Mouse (Mus musculus): Measurements from ENCODE around the gene Igf1r.

Gene Igf1r

GRCm38 (mm10) chr7:68080122-68080845, 127.7 kb downstream of the Igf1r start:
- no peak for DNase-seq (ENCODE audit: low spot score)

GRCm38 (mm10) chr7:68085338-68085737, 132.7 kb downstream of the Igf1r start:
- DNase-seq (ENCODE audit: low spot score) = no peak

- no peak for DNase-seq (ENCODE audit: low spot score)
Measured at GRCm38 (mm10) chr7:68085870-68086341, 133.3 kb downstream of the Igf1r start.

GRCm38 (mm10) chr7:68087496-68087895, 134.9 kb downstream of the Igf1r start:
- no peak for DNase-seq (ENCODE audit: low spot score)

- no peak for DNase-seq (ENCODE audit: low spot score)
Measured at GRCm38 (mm10) chr7:68088825-68089224, 136.2 kb downstream of the Igf1r start.

GRCm38 (mm10) chr7:68089725-68090124, 137.1 kb downstream of the Igf1r start:
- no peak for DNase-seq (ENCODE audit: low spot score)

- DNase-seq (ENCODE audit: low spot score) = no peak
Measured at GRCm38 (mm10) chr7:68090576-68090975, 137.9 kb downstream of the Igf1r start.

- DNase-seq (ENCODE audit: low spot score) = no peak
Measured at GRCm38 (mm10) chr7:68092304-68092978, 139.8 kb downstream of the Igf1r start.

GRCm38 (mm10) chr7:68093817-68094216, 141.2 kb downstream of the Igf1r start:
- no peak for DNase-seq (ENCODE audit: low spot score)

- DNase-seq (ENCODE audit: low spot score) = no peak
Measured at GRCm38 (mm10) chr7:68095574-68095973, 142.9 kb downstream of the Igf1r start.

- no peak for DNase-seq (ENCODE audit: low spot score)
Measured at GRCm38 (mm10) chr7:68096411-68096810, 143.8 kb downstream of the Igf1r start.

- no peak for DNase-seq (ENCODE audit: low spot score)
Measured at GRCm38 (mm10) chr7:68097081-68097836, 144.6 kb downstream of the Igf1r start.

- DNase-seq (ENCODE audit: low spot score) = no peak
Measured at GRCm38 (mm10) chr7:68098098-68098497, 145.5 kb downstream of the Igf1r start.

GRCm38 (mm10) chr7:68100388-68100787, 147.8 kb downstream of the Igf1r start:
- DNase-seq (ENCODE audit: low spot score) = no peak

GRCm38 (mm10) chr7:68102456-68103177, 150.0 kb downstream of the Igf1r start:
- DNase-seq (ENCODE audit: low spot score) = no peak

GRCm38 (mm10) chr7:68103178-68103530, 150.5 kb downstream of the Igf1r start:
- DNase-seq (ENCODE audit: low spot score) = no peak

GRCm38 (mm10) chr7:68111532-68111931, 158.9 kb downstream of the Igf1r start:
- DNase-seq (ENCODE audit: low spot score) = no peak

GRCm38 (mm10) chr7:68112582-68112981, 160.0 kb downstream of the Igf1r start:
- no peak for DNase-seq (ENCODE audit: low spot score)

- no peak for DNase-seq (ENCODE audit: low spot score)
Measured at GRCm38 (mm10) chr7:68114364-68114763, 161.7 kb downstream of the Igf1r start.

- DNase-seq (ENCODE audit: low spot score) = no peak
Measured at GRCm38 (mm10) chr7:68114983-68115715, 162.5 kb downstream of the Igf1r start.

- no peak for DNase-seq (ENCODE audit: low spot score)
Measured at GRCm38 (mm10) chr7:68117567-68117966, 164.9 kb downstream of the Igf1r start.
